Mouse (Mus musculus): ENCODE results near the gene Nedd4. TPM values are rescaled to one million over a fixed set of nuclear protein-coding genes. Genes with fewer than 3 reads are reported as not detected.

Nedd4 gene
- polyA plus RNA-seq, 1 experiment = 26.9 TPM

DNA sequence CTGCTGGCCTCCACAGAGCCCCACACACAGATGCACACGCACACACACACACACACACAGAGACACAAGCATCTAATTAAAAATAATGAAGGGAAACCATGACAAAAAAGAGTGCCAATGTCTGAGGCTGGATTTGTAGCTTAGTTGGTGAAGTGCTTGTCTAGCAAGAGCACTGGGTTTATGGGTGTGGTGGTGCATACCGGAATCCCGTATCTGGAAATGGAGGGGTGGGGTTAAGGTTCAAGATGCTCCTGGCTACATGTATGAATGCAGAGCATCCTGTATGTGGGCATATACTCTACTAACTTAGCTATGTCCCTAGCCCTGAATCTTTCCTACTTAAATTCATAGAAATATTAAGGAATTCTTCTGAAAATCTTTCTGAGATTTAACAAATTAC is 5.0 kb downstream of the Nedd4 start:
- Histone ChIP-seq H3K4me3 (ENCODE audit: control insufficient read depth, low read depth, low read length) (no peak overlapping the region), H3K36me3 (ENCODE audit: control insufficient read depth, insufficient read depth, low read length) (no peaks in the 10 kb centered on the region; the same call in 1 of the 2 replicates), H3K27me3 (ENCODE audit: control insufficient read depth, insufficient read depth, low read length) (no peaks in the 10 kb centered on the region), H3K4me1 (ENCODE audit: control insufficient read depth, insufficient read depth, low read length) (peaks cover 5% of the 10 kb centered on the region), H3K27ac (ENCODE audit: control insufficient read depth, insufficient read depth, low read depth, low read length) (no peak overlapping the region)
- TF ChIP-seq POLR2A (IDR thresholded peaks at IDR 0.05; ENCODE audit: control insufficient read depth, low read depth, low read length) = no peak
- no peak for TF ChIP-seq CTCF (IDR thresholded peaks at IDR 0.05; ENCODE audit: control insufficient read depth, insufficient read depth, insufficient replicate concordance, low read depth, low read length)

DNA sequence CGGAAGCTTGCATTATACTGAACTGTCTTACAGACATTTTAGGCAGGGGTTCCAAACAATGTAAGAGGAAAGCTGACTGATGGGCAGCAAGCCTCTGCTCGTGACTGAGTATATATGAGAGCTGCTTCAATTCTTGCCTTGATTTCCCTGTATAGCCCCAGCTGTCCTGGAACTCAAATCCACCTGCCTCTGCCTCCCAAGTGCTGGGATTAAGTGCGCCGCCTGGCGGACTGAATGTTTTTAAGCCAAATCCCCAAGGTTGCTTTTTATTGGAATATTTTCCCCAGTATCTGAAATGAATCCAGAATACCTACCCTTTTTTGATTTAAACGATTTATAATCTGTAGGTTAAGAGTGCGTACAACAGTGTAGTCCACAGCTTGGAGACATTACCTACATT is 7.2 kb downstream of the Nedd4 start:
- Histone ChIP-seq H3K36me3 (ENCODE audit: control insufficient read depth, insufficient read depth, low read length) (no peaks in the 10 kb centered on the region; the same call in 1 of the 2 replicates), H3K27ac (ENCODE audit: control insufficient read depth, insufficient read depth, low read depth, low read length) (no peak overlapping the region), H3K4me3 (ENCODE audit: control insufficient read depth, low read depth, low read length) (no peak overlapping the region), H3K4me1 (ENCODE audit: control insufficient read depth, insufficient read depth, low read length) (peaks cover under 1% of the 10 kb centered on the region; the same call in 1 of the 2 replicates), H3K27me3 (ENCODE audit: control insufficient read depth, insufficient read depth, low read length) (no peaks in the 10 kb centered on the region)
- TF ChIP-seq CTCF (IDR thresholded peaks at IDR 0.05; ENCODE audit: control insufficient read depth, insufficient read depth, insufficient replicate concordance, low read depth, low read length) (no peak), POLR2A (IDR thresholded peaks at IDR 0.05; ENCODE audit: control insufficient read depth, low read depth, low read length) (no peak)

DNA sequence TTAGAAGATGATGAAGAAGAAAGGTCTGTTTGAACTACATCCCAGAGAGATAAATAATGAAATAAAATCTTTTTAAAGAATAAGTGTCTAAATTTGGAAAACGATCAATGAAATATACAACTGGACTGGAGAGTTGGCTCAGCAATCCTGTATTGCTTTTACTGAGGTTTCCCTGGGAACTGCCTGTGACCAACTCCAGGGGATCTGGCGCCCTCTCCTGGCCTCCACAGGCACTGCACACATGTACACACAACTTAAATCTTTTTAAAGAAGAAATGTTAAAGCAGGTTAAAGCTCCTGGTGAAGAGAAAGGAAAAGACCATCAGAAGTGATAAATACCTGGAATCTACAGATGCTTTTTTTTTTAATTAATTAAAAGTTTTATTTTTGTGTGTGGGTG is 10.2 kb downstream of the Nedd4 start:
- H3K4me1 ChIP-seq (ENCODE audit: control insufficient read depth, insufficient read depth, low read length) = no peaks in the 10 kb centered on the region
- no peaks in the 10 kb centered on the region for H3K27me3 ChIP-seq (ENCODE audit: control insufficient read depth, insufficient read depth, low read length)
- H3K36me3 ChIP-seq (ENCODE audit: control insufficient read depth, insufficient read depth, low read length) = no peaks in the 10 kb centered on the region
- TF ChIP-seq POLR2A (IDR thresholded peaks at IDR 0.05; ENCODE audit: control insufficient read depth, low read depth, low read length) (no peak), CTCF (IDR thresholded peaks at IDR 0.05; ENCODE audit: control insufficient read depth, insufficient read depth, insufficient replicate concordance, low read depth, low read length) (peak; percentile 90; the same call in 1 of the 2 replicates)
- no peak overlapping the region for H3K27ac ChIP-seq (ENCODE audit: control insufficient read depth, insufficient read depth, low read depth, low read length)
- H3K4me3 ChIP-seq (ENCODE audit: control insufficient read depth, low read depth, low read length) = no peak overlapping the region

DNA sequence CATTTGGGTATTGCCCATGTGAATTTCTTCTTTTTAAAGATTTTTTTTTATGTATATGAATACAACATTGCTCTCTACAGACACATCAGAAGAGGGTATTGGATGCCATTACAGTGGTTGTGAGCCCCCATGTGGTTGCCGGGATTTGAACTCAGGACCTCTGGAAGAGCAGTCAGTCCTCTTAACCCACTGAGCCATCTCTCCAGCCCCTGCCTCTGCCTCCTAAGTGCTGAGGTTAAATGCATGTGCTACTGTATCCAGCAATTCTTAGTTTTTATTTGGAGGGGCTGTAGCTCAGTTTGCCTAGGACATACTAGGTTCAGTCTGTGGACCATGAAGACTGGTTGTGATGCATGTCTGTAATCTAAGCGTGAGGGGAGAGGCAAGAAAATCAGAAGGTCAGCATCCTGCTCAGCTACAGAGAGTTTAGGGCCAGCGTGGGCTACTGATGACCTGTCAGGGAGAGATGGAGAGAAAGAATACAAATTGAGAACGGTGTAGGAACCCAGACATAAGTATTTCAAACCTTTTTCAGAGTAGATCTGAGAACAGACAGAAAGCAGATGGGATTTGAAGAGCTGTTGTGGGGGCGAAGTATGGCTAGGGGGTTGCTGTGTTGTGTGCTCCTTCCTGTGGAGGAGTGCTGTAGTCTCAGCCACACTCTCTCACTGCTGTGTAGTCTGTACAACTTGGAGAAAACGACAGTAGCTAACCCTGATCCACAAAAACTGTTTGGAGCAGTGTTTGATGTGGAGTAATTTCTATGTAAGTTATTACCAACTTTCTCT is 13.0 kb downstream of the Nedd4 start:
- no peaks in the 10 kb centered on the region for H3K4me1 ChIP-seq (ENCODE audit: control insufficient read depth, insufficient read depth, low read length)
- H3K27ac ChIP-seq (ENCODE audit: control insufficient read depth, insufficient read depth, low read depth, low read length) = no peak overlapping the region
- no peaks in the 10 kb centered on the region; the same call in 1 of the 2 replicates for H3K36me3 ChIP-seq (ENCODE audit: control insufficient read depth, insufficient read depth, low read length)
- TF ChIP-seq POLR2A (IDR thresholded peaks at IDR 0.05; ENCODE audit: control insufficient read depth, low read depth, low read length) (no peak), CTCF (IDR thresholded peaks at IDR 0.05; ENCODE audit: control insufficient read depth, insufficient read depth, insufficient replicate concordance, low read depth, low read length) (no peak)
- H3K4me3 ChIP-seq (ENCODE audit: control insufficient read depth, low read depth, low read length) = no peak overlapping the region
- no peaks in the 10 kb centered on the region for H3K27me3 ChIP-seq (ENCODE audit: control insufficient read depth, insufficient read depth, low read length)

DNA sequence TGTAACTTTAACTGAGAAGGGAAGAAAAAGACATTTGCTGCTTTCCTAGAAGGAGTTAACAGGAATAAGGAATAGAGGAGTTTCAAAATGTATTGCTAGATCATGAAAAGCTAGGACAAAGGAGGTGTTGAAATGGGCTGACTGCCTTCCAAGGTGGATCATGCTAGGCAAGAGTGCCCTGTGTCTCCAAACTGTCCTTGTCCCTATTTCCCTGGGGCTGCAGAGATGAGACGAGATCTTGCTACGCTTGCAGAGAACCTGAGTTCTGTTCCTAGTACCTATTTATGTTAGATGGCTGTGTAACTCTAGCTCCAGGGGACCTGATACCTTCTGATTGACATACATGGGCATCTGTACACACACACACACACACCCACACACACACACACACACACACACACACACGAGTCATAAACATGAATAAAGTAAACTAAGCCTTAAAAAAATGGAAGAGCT is 13.6 kb downstream of the Nedd4 start:
- H3K27me3 ChIP-seq (ENCODE audit: control insufficient read depth, insufficient read depth, low read length) = no peaks in the 10 kb centered on the region
- no peak overlapping the region for H3K27ac ChIP-seq (ENCODE audit: control insufficient read depth, insufficient read depth, low read depth, low read length)
- H3K36me3 ChIP-seq (ENCODE audit: control insufficient read depth, insufficient read depth, low read length) = no peaks in the 10 kb centered on the region; the same call in 1 of the 2 replicates
- H3K4me1 ChIP-seq (ENCODE audit: control insufficient read depth, insufficient read depth, low read length) = no peaks in the 10 kb centered on the region
- TF ChIP-seq POLR2A (IDR thresholded peaks at IDR 0.05; ENCODE audit: control insufficient read depth, low read depth, low read length) = no peak
- no peak for TF ChIP-seq CTCF (IDR thresholded peaks at IDR 0.05; ENCODE audit: control insufficient read depth, insufficient read depth, insufficient replicate concordance, low read depth, low read length)
- no peak overlapping the region for H3K4me3 ChIP-seq (ENCODE audit: control insufficient read depth, low read depth, low read length)

DNA sequence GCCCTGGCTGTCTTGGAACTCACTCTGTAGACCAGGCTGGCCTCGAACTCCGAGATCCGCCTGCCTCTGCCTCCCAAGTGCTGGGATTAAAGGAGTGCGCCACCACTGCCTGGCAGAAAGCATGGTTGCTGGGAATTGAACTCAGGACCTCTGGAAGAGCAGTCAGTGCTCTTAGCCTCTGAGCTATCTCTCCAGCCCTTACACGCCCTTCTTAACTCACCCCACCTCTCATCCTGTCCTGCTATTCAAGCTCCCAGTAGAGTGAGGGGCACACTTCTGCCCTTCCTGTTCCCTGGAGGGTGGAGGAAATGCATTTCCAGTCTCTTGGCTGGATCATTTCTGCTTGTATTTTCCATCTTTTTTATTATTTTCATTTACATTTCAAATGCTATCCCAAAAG is 15.5 kb downstream of the Nedd4 start:
- no peaks in the 10 kb centered on the region for H3K27me3 ChIP-seq (ENCODE audit: control insufficient read depth, insufficient read depth, low read length)
- no peak overlapping the region for H3K27ac ChIP-seq (ENCODE audit: control insufficient read depth, insufficient read depth, low read depth, low read length)
- H3K4me3 ChIP-seq (ENCODE audit: control insufficient read depth, low read depth, low read length) = no peak overlapping the region
- no peaks in the 10 kb centered on the region for H3K4me1 ChIP-seq (ENCODE audit: control insufficient read depth, insufficient read depth, low read length)
- TF ChIP-seq POLR2A (IDR thresholded peaks at IDR 0.05; ENCODE audit: control insufficient read depth, low read depth, low read length) = no peak
- TF ChIP-seq CTCF (IDR thresholded peaks at IDR 0.05; ENCODE audit: control insufficient read depth, insufficient read depth, insufficient replicate concordance, low read depth, low read length) = no peak
- no peaks in the 10 kb centered on the region; the same call in 1 of the 2 replicates for H3K36me3 ChIP-seq (ENCODE audit: control insufficient read depth, insufficient read depth, low read length)

DNA sequence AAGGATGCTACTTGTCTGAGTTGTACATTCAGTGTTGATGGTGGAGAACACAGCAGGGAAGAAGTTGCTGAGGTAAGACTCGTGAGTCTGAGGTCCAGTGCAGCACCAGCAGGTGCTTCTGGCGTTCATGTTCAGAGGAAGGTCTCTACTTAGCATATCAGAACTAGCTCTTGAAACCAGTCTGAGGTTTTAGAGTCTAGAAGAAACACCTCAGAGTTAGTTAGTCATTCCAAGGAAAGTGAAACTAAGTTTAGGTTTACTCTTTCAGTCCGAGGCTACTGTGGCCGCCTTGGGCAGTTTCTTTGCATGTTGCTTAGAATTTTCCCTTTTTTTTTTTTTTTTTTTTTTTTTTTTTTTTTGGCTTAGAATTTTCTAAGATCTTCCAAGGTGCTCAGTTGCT is 16.6 kb downstream of the Nedd4 start:
- no peak for TF ChIP-seq POLR2A (IDR thresholded peaks at IDR 0.05; ENCODE audit: control insufficient read depth, low read depth, low read length)
- no peak for TF ChIP-seq CTCF (IDR thresholded peaks at IDR 0.05; ENCODE audit: control insufficient read depth, insufficient read depth, insufficient replicate concordance, low read depth, low read length)
- no peak overlapping the region for H3K27ac ChIP-seq (ENCODE audit: control insufficient read depth, insufficient read depth, low read depth, low read length)
- H3K36me3 ChIP-seq (ENCODE audit: control insufficient read depth, insufficient read depth, low read length) = no peaks in the 10 kb centered on the region; the same call in 1 of the 2 replicates

More for the DNA sequence above, 16.6 kb downstream of the Nedd4 start:
- no peaks in the 10 kb centered on the region for H3K4me1 ChIP-seq (ENCODE audit: control insufficient read depth, insufficient read depth, low read length)
- no peaks in the 10 kb centered on the region for H3K27me3 ChIP-seq (ENCODE audit: control insufficient read depth, insufficient read depth, low read length)
- no peak overlapping the region for H3K4me3 ChIP-seq (ENCODE audit: control insufficient read depth, low read depth, low read length)
